Mouse (Mus musculus): Measurements from ENCODE around the gene Ddx5.

DNA sequence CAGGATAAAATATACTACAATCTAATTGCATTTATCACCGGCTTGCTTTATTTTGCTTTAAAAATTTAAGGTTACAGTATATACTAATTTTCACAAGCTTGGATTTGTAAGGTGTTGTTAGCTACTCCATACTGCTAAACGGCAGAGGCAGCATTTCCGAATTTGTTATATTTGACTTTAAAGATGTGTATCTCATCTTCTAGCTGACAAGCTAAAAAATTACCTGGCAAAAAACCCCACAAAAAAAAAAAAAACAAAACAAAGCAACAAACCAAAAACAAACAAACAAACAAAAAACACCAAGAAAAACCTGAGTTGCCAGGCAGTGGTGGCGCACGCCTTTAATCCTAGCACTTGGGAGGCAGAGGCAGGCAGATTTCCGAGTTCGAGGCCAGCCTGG, 10.9 kb downstream of the Ddx5 start:
- TF ChIP-seq GATA1 (IDR thresholded peaks at IDR 0.05; ENCODE audit: borderline replicate concordance, low read length): no peak
- TF ChIP-seq CTCF (IDR thresholded peaks at IDR 0.05; ENCODE audit: low read depth, low read length): no peak

Data from G1E (cell line).